Mouse (Mus musculus) forebrain, embryonic 14.5 days (tissue): ENCODE results near the gene Cd59b. TPM values are rescaled to one million over a fixed set of nuclear protein-coding genes. Genes with fewer than 3 reads are reported as not detected.
"Not testable (repeated sequence)": the region's sequence is repeated elsewhere in the genome, so short reads cannot be mapped to it uniquely, and the experiment has no call there.

Source experiments
- ATAC-seq: fragments of 200-750 bp; cut with Nextera tagmentation; 2 replicates; pipeline ENCODE4 v1.8.0; 2017; ENCODE audit warnings: mild to moderate bottlenecking, moderate library complexity
- DNase-seq: peaks from one replicate; pipeline ENCODE4 v3.0.0-alpha.2; 2015; ENCODE audit warnings: low spot score
- H3K27ac ChIP-seq: fragments of 300-500 bp; sonication (generic); 2 replicates; pipeline ENCODE4 v1.5.1; 2014; ENCODE audit warnings: low read depth, mild to moderate bottlenecking, control low read depth, low read length, moderate library complexity
- H3K27me3 ChIP-seq: fragments of 300-500 bp; sonication (generic); replicated peaks from 2 replicates; pipeline ENCODE4 v1.6.1; 2014; ENCODE audit warnings: low read length, control low read depth, mixed read lengths; ENCODE audit not compliant: control insufficient read depth, insufficient read depth
- H3K36me3 ChIP-seq: fragments of 300-500 bp; sonication (generic); 2 replicates; pipeline ENCODE4 v1.6.1; 2014; ENCODE audit warnings: low read length, control low read depth; ENCODE audit not compliant: control insufficient read depth, insufficient read depth
- H3K4me1 ChIP-seq: fragments of 300-500 bp; sonication (generic); 2 replicates; pipeline ENCODE4 v1.6.1; 2014; ENCODE audit warnings: antibody characterized with exemption, low read length, control low read depth; ENCODE audit not compliant: control insufficient read depth, insufficient read depth
- H3K4me2 ChIP-seq: fragments of 300-500 bp; sonication (generic); 2 replicates; pipeline ENCODE4 v1.6.1; 2014; ENCODE audit warnings: mild to moderate bottlenecking, control low read depth, low read length
- H3K4me3 ChIP-seq: fragments of 300-500 bp; sonication (generic); 2 replicates; pipeline ENCODE4 v1.5.1; 2014; ENCODE audit warnings: low read depth, low read length, control low read depth
- H3K9ac ChIP-seq: fragments of 300-500 bp; sonication (generic); 2 replicates; pipeline ENCODE4 v1.6.1; 2014; ENCODE audit warnings: mild to moderate bottlenecking, low read length, control low read depth, moderate library complexity
- H3K9me3 ChIP-seq: fragments of 300-500 bp; sonication (generic); replicated peaks from 2 replicates; pipeline ENCODE4 v1.6.1; 2016; ENCODE audit warnings: low read length, control low read depth, mixed read lengths; ENCODE audit not compliant: control insufficient read depth
- WGBS: fragments of 180-500 bp; shearing (Covaris S2); extraction: QIAGEN DNeasy Blood & Tissue Kit; methylation state at CpG from one replicate; pipeline ENCODE4 v1.1.7; 2014; 5-methylcytosine and 5-hydroxymethylcytosine counted together
- polyA plus RNA-seq: library from polyadenylated mRNA; unstranded; fragments of >200 nt; fragmentation: Nextera tagmentation; extraction: Ambion mirVana; gene quantifications from 2 replicates; pipeline ENCODE4 v1.2.1, GENCODE M21; 2014

The Cd59b gene
- polyA plus RNA-seq, 1 experiment from 2014 or later, result 1.0 TPM

DNA sequence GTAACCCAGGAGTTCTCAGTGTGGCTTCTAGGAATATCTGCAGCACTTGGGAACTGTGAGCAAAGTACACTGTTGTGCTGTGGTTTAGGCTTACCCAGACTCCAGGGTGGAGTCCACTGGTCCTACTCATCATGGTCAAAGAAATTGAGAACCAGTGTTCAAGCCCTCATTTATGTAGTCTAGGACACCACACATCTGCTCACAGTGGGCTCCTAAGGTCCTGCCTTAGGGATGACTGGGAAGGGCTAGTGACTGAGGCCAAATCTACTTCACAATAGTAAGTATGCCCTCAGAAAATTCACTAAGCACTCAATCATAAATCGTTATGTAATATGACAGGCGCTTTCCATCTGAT lies 29.6 kb downstream of the Cd59b start:
- DNase-seq, result no peak
- no peaks in the 10 kb centered on the region for H3K9me3 ChIP-seq
- no peak overlapping the region for H3K4me3 ChIP-seq
- 93% methylated on average over 2 of the region's 2 CpGs for WGBS
- H3K4me1 ChIP-seq, result 0 out of 2 replicates have a peak, but pooled peaks cover 4% of the 10 kb centered on the region
- no peak overlapping the region for H3K9ac ChIP-seq
- no peak for ATAC-seq
- H3K27ac ChIP-seq, result no peak overlapping the region
- no peaks in the 10 kb centered on the region for H3K36me3 ChIP-seq
- H3K27me3 ChIP-seq, result no peaks in the 10 kb centered on the region
- H3K4me2 ChIP-seq, result no peak overlapping the region

DNA sequence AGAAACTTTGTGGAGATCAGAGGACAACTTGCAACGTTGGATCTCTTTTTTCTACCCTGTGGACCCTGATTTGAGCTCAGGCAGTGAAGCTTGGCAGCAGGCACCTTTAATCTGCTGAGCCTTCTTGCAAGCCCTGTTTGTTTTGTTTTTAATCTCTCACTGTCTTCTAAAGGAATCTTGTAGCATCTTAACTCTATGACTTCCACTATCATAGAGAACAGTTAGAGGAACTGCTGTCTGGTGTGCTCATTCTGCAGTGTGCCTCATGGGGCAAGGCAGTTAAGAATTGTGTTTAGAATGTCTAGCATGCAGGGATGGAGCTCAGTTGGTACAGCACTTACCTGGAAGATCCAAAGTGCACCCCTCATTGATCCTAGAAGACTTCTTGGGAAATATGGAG lies 30.3 kb downstream of the Cd59b start:
- Histone ChIP-seq H3K4me3 (no peak overlapping the region), H3K27me3 (no peaks in the 10 kb centered on the region), H3K9ac (no peak overlapping the region), H3K36me3 (no peaks in the 10 kb centered on the region), H3K9me3 (no peaks in the 10 kb centered on the region), H3K4me1 (0 out of 2 replicates have a peak, but pooled peaks cover 4% of the 10 kb centered on the region), H3K4me2 (no peak overlapping the region), H3K27ac (no peak overlapping the region)
- ATAC-seq (no peak), DNase-seq (no peak)
- WGBS, result 22% methylated on average over 1 of the region's 1 CpGs

GRCm38 (mm10) chr2:104104800-104105199 lies 35.2 kb downstream of the Cd59b start:
- Histone ChIP-seq H3K4me3 (no peak overlapping the region), H3K4me1 (no peaks in the 10 kb centered on the region), H3K27ac (no peak overlapping the region), H3K4me2 (no peak overlapping the region), H3K27me3 (no peaks in the 10 kb centered on the region), H3K9me3 (no peaks in the 10 kb centered on the region), H3K36me3 (no peaks in the 10 kb centered on the region), H3K9ac (no peak overlapping the region)
- DNase-seq, result no peak
- ATAC-seq, result no peak
- 89% methylated on average over 6 of the region's 6 CpGs for WGBS

- H3K4me3 ChIP-seq, ATAC-seq, H3K27ac ChIP-seq, H3K4me1 ChIP-seq, H3K9ac ChIP-seq, H3K27me3 ChIP-seq, DNase-seq, H3K36me3 ChIP-seq, H3K9me3 ChIP-seq, H3K4me2 ChIP-seq: not testable (repeated sequence)
- 96% methylated on average over 2 of the region's 2 CpGs for WGBS
Measured at GRCm38 (mm10) chr2:104109021-104109420, 39.4 kb downstream of the Cd59b start.

GRCm38 (mm10) chr2:104109528-104109927 lies 39.9 kb downstream of the Cd59b start:
- H3K9me3 ChIP-seq, result no peaks in the 10 kb centered on the region
- H3K36me3 ChIP-seq, result no peaks in the 10 kb centered on the region
- H3K9ac ChIP-seq, result no peak overlapping the region
- ATAC-seq (no peak), DNase-seq (no peak)
- no peak overlapping the region for H3K27ac ChIP-seq
- H3K4me3 ChIP-seq, result no peak overlapping the region
- 71% methylated on average over 2 of the region's 2 CpGs for WGBS
- no peaks in the 10 kb centered on the region for H3K27me3 ChIP-seq
- no peak overlapping the region for H3K4me2 ChIP-seq
- no peaks in the 10 kb centered on the region for H3K4me1 ChIP-seq

DNA sequence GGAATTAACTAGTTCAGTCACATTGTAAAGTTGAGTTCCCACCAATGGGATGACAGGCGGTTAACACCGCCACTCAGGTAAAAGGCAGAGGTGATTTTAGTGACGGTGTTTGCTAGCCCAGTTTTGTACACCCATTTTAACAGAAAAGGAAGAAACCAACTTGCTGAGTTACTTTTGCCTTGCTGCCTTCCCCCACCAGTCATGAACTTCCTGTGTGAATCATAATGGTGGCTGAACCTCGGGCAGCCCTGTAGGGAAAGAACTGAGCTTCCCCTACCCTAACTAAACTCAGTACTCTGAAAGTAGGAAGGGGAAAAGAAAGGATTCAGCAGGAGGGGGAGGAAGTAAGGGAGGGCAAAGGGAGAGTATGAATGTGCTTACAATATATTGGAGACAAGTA lies 40.4 kb downstream of the Cd59b start:
- Histone ChIP-seq H3K4me1 (no peaks in the 10 kb centered on the region), H3K36me3 (no peaks in the 10 kb centered on the region), H3K4me2 (no peak overlapping the region), H3K9me3 (no peaks in the 10 kb centered on the region), H3K4me3 (no peak overlapping the region), H3K27ac (no peak overlapping the region), H3K9ac (no peak overlapping the region), H3K27me3 (no peaks in the 10 kb centered on the region)
- 89% methylated on average over 4 of the region's 4 CpGs for WGBS
- no peak for ATAC-seq
- no peak for DNase-seq

DNA sequence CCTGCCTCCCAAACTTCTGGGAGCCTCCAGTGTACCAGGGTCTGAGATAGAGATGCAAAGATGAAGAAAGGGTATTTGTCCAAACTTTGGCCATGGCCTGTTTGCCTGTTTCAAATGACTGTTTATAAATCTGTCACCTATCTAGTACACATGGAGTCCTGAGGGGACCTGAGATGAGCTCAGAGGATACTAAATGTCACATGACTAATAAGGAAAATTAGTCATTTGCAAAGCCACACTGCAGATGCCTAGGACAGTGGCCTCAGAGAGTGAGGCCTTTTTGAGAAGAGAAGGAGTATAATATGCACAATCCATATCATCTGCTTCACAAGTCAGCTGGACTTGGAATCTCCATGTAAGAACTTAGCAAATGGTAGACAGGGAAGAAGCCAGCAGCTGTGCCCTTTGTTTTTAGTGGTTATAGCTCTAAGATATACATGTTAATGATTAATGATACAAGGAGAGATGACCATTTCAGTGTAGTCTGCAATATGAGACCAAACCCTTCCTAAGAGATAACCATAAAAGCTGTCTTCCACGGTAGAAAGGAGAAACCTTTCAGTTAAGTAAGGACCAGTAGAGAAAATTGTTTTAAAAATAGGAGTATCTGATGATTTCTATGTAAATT lies 41.6 kb downstream of the Cd59b start:
- not testable (repeated sequence) for H3K9ac ChIP-seq, H3K36me3 ChIP-seq, H3K4me2 ChIP-seq, ATAC-seq, H3K27me3 ChIP-seq, H3K4me3 ChIP-seq, H3K9me3 ChIP-seq, H3K4me1 ChIP-seq, H3K27ac ChIP-seq, DNase-seq
- WGBS, result no CpG with 5 or more reads among the region's 1 CpGs

DNA sequence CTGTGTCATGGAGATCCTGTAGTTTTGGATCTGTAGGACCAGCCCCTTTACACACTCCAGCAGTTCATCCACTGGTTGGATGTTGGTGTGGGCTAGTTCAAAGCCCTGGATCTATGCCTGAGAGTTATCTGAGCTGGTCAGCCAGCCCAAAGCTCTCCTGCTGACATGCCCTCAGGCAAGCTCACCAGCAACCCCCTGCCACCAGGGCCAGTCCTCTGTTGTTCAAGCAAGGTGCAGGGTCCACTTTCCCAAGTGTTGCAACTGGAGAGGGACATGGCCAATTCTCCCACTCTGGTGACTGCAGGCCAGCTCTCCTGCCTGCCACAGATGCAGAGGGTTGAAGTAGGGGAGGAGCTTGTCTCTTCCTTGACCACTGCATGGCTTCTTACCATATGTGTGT lies 43.9 kb downstream of the Cd59b start:
- not testable (repeated sequence) for H3K27me3 ChIP-seq, H3K4me2 ChIP-seq, H3K4me1 ChIP-seq, H3K36me3 ChIP-seq, H3K4me3 ChIP-seq, H3K27ac ChIP-seq, H3K9me3 ChIP-seq, H3K9ac ChIP-seq, ATAC-seq, DNase-seq

DNA sequence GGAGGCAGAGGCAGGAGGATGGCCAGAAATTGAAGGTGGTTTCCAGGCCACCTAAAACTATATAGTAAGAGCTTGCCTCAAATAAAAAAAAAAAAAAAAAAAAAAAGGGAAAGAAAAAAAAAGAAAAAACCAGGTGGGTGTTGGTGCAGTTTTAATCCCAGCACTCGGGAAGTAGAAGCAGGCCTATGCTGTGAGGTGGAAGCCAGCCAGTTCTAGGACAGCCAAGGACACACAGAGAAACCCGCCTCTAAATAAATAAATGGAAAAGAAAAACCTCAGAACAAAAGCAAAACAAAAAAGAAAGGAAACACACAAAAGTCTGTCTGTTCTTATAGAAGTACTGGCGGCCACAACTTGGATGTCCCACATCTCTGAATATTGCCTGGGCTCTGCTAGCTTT lies 45.2 kb downstream of the Cd59b start:
- Histone ChIP-seq H3K4me3 (no peak overlapping the region), H3K4me2 (no peak overlapping the region), H3K4me1 (no peaks in the 10 kb centered on the region), H3K36me3 (no peaks in the 10 kb centered on the region), H3K27ac (no peak overlapping the region), H3K9me3 (no peaks in the 10 kb centered on the region), H3K9ac (no peak overlapping the region), H3K27me3 (no peaks in the 10 kb centered on the region)
- DNase-seq (no peak), ATAC-seq (no peak)
- 71% methylated on average over 3 of the region's 3 CpGs for WGBS
